Mouse (Mus musculus) hematopoietic stem cell, adult 5-6 weeks (primary cell): ENCODE data around the gene Oxsr1. TPM values are rescaled to one million over a fixed set of nuclear protein-coding genes. Genes with fewer than 3 reads are reported as not detected.
A peak's percentile ranks its signal among the peaks of the same experiment; 100 is the strongest.

Experiments used
- ATAC-seq, 2 experiments: fragments of 125-278 bp in 1 of 2; replicated peaks in 1 of 2; 2 replicates each; pipeline ENCODE4 v1.8.0; 2016 to 2017; ENCODE audit warnings: inconsistent platforms in 2 of 2, mild to moderate bottlenecking in 2 of 2, moderate number of reproducible peaks in 2 of 2, low read depth in 1 of 2, moderate TSS enrichment in 1 of 2; ENCODE audit not compliant: low FRiP score in 2 of 2, poor library complexity in 2 of 2, severe bottlenecking in 2 of 2, insufficient read depth in 1 of 2, low TSS enrichment in 1 of 2
- total RNA-seq: library from RNA; stranded (forward); fragments of 172-1452, 232-1000 nt; gene quantifications from 2 replicates; pipeline ENCODE4 v1.2.3, GENCODE M21; 2017

Oxsr1 gene
- total RNA-seq, 1 experiment from 2014 or later = 48.2 TPM

DNA sequence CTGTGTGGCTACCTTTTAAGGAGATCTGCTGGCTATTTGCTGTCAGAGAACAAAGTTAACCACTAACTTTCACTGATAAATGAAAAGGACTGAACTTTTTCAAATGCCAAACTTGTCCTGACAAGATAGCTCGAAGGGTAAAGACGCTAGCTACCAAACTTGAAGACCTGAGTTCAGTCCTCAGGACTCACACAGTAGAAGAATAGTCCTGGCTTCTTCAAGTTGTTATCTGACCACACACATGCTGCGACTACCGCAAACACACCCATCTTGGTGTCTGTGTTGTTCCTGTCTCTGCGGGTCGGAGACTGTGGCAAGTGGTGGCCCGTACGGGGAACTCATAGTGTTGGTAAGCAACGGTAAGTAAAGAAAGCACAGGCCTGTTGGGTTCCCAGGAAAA lies 118.6 kb downstream of the Oxsr1 start:
- no peak for ATAC-seq

DNA sequence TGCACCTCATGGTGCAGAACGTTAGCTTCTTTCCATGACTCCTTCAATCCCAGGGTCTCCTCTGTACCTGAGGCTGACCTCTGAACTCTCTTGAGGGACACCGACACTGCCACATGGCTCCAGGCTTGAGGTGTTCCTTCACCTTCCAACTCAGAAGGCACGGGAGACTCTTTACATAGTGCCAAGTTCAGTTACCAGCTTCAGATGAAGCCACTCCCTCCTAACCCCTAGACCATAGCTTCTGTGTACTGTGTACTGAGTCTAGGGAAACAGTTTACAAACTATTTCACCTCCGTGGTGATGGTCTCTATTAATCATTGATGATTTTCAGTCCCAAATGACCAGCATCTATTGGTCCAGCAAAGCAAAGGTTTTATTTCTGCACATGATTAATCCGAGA lies 120.6 kb downstream of the Oxsr1 start:
- ATAC-seq = no peak

DNA sequence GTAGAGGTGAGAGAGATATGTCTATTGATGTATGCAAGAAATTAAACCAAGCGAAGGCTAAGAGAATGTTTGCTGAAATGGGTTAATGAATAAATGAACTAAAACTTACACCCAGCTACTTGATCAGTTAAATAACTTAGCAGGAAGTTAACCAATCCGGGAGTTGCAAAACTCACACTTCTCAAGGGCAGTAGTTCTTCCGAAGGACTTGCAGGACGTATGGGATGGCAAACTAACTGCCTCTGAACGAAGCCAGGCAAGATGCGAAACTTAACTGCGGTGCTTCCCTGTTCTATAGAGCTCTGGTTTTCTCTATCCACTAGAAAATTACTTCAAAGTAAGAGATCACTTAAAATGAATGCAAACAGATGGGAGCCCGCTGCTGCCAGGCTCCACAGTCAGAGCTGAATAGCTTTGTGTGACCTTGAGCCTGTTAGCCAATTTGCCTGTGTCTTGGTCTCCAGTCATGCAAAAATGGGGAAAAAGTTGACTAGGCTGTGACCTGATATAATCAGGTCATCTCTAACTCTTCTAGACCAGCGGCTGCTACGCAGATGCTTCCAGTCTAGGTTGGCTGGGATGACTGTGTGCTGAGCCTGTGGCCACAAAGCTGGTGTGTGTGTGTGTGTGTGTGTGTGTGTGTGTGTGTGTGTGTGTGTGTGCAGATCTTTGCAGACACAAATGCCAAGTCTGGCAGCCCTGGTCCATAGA lies 122.9 kb downstream of the Oxsr1 start:
- no peak for ATAC-seq

DNA sequence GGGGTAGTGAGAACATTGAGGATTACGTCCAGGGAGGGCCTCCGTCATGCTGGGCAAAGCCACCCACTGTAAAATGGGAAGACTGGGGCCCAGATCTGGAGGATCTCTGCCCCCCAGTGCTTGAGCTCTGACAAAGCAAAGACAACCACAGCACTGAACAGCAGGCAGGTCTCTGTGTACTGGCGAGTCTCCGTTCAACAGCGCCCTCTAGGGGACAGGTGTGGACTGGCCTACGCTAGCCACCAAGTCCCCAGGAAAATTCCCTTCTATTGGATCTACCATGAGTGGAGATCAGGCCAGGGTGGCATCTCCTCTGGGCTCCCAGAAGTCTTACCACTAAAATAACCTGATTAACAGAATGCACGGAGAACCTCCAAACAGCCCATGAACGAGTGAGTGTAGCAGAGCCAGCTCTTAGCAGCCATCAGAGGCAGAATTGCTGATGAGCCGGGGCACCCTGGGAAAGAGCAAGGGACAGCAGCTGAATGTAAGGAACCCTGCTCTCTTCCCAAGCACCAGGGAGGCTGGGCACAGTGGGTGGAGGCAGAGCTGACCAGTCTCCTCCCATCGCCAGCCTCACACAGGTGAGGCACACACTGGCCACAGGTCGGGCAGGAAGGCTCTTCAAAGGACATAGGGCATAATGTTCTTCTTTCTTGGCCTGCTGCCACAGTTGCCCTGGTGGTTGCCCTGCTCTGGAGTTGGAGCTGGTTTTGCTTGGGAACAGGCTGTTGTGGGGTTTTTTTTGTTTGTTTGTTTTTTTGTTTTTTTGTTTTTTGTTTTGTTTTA lies 129.8 kb downstream of the Oxsr1 start:
- peak in 1 of 2 experiments; percentile 53; a peak in 2 of 4 replicates for ATAC-seq

Other genes with a start within 250 kb of the Oxsr1 start
- gene Plcd1, start 228.9 kb downstream of the Oxsr1 start, total RNA-seq = 0.50 TPM in 1 of 2 replicates, not detected in the other
- 0.55 TPM in 1 of 2 replicates, not detected in the other for gene Dlec1, start 219.9 kb downstream of the Oxsr1 start, total RNA-seq
- not detected in 2 replicates for gene Acaa1b, start 165.3 kb downstream of the Oxsr1 start, total RNA-seq
- gene Gm47289, start 163.3 kb downstream of the Oxsr1 start, total RNA-seq = not detected in 2 replicates
- not detected in 2 replicates for gene Slc22a13, start 113.3 kb downstream of the Oxsr1 start, total RNA-seq
- 16.2 and 25.8 TPM in 2 replicates for gene Acaa1a, start 17.2 kb upstream of the Oxsr1 start, total RNA-seq
- gene Myd88, start 19.0 kb upstream of the Oxsr1 start, total RNA-seq = 26.9 and 29.1 TPM in 2 replicates
- gene Xylb, start 35.0 kb upstream of the Oxsr1 start, total RNA-seq = 1.8 and 2.3 TPM in 2 replicates
- gene Slc22a14, start 43.1 kb upstream of the Oxsr1 start, total RNA-seq = not detected in 2 replicates
- gene Acvr2b, start 79.7 kb upstream of the Oxsr1 start, total RNA-seq = 1.2 and 8.4 TPM in 2 replicates
- gene Exog, start 122.5 kb upstream of the Oxsr1 start, total RNA-seq = 3.6 and 5.6 TPM in 2 replicates